Mouse (Mus musculus): Measurements from ENCODE around the gene Zfp592. TPM values are rescaled to one million over a fixed set of nuclear protein-coding genes. Genes with fewer than 3 reads are reported as not detected.

Zfp592 gene
- total and polyA plus RNA-seq, 3 experiments, result 11.0 to 17.1 (median 16.1) TPM

DNA sequence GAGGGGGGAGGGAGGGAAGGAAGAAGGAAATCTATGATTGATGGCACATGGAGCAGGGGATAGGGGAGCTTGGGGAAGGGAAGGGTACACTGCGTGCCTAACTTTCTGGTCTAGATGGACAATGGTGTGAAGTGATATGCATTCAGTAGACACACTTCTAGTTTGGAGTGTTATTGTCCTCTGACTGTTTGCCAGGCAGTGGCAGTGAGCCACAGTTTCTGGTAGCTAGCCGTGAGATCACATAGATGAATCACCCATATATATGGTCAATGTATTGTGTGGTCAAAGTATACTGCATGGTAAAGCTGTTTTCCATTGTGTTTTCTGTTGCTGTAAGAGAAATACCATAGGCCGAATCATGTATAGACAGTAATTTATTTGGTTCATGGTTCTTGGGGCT, 18.1 kb downstream of the Zfp592 start:
- no peak for DNase-seq
- Histone ChIP-seq H3K4me1 (ENCODE audit: control insufficient read depth, insufficient read depth, low read length) (peaks cover 4% of the 10 kb centered on the region), H3K9ac (ENCODE audit: low read depth, low read length) (no peak overlapping the region), H3K27ac (no peak overlapping the region), H3K4me3 (no peak overlapping the region), H3K36me3 (ENCODE audit: control insufficient read depth, insufficient read depth, low read length) (peaks cover 10% of the 10 kb centered on the region), H3K79me2 (replicated peaks; ENCODE audit: control insufficient read depth, insufficient read depth, low read length) (peaks cover 2% of the 10 kb centered on the region; the same call in 1 of the 2 replicates), H3K27me3 (ENCODE audit: control insufficient read depth, insufficient read depth, low read length) (no peaks in the 10 kb centered on the region)
- WGBS, result 81% methylated on average over 3 of the region's 3 CpGs
- TF ChIP-seq EP300 (IDR thresholded peaks at IDR 0.05; ENCODE audit: insufficient read depth, low read depth, low read length), result no peak
- TF ChIP-seq CTCF (IDR thresholded peaks at IDR 0.05), result no peak
- TF ChIP-seq POLR2A (IDR thresholded peaks at IDR 0.05; ENCODE audit: insufficient read depth, low read depth, low read length), result no peak
- intact Hi-C loops (cut with DNase I), result no loop called here

- intact Hi-C loops (cut with DNase I), result no loop called here
- TF ChIP-seq CTCF (IDR thresholded peaks at IDR 0.05), result no peak
- TF ChIP-seq EP300 (IDR thresholded peaks at IDR 0.05; ENCODE audit: insufficient read depth, low read depth, low read length), result no peak
- no peak overlapping the region for H3K27ac ChIP-seq
- no peaks in the 10 kb centered on the region for H3K36me3 ChIP-seq (ENCODE audit: control insufficient read depth, insufficient read depth, low read length)
- H3K79me2 ChIP-seq (replicated peaks; ENCODE audit: control insufficient read depth, insufficient read depth, low read length), result peaks cover 5% of the 10 kb centered on the region; the same call in 1 of the 2 replicates
- WGBS, result 79% methylated on average over 11 of the region's 11 CpGs
- peaks cover 1% of the 10 kb centered on the region; the same call in 1 of the 2 replicates for H3K4me1 ChIP-seq (ENCODE audit: control insufficient read depth, insufficient read depth, low read length)
- H3K4me3 ChIP-seq, result no peak overlapping the region
- no peak overlapping the region for H3K9ac ChIP-seq (ENCODE audit: low read depth, low read length)
- H3K27me3 ChIP-seq (ENCODE audit: control insufficient read depth, insufficient read depth, low read length), result no peaks in the 10 kb centered on the region
- DNase-seq, result no peak
Observed at GRCm38 (mm10) chr7:81020307-81020706, 26.8 kb downstream of the Zfp592 start.

DNA sequence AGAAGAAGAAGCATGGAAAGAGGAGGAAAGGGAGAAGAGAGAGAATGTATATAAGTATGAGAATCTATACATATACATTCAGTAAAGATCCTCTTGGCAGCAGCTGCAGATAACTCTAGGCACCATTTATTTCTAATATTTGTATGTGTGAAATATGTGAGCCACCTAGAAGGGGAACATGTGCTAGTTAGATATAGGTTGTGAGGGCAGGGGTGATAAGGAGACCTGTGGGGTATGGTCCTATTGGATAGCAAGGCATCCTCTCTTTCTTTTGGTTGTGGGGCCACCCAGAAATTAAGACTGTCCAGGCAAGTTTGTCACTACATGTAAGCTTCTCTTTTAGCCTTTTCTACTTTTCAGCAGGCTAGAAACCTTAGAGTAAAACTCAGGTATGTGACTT, 29.2 kb downstream of the Zfp592 start:
- DNase-seq, result no peak
- TF ChIP-seq CTCF (IDR thresholded peaks at IDR 0.05) (no peak), POLR2A (IDR thresholded peaks at IDR 0.05; ENCODE audit: insufficient read depth, low read depth, low read length) (no peak), EP300 (IDR thresholded peaks at IDR 0.05; ENCODE audit: insufficient read depth, low read depth, low read length) (no peak)
- Histone ChIP-seq H3K4me3 (no peak overlapping the region), H3K27ac (no peak overlapping the region), H3K9ac (ENCODE audit: low read depth, low read length) (no peak overlapping the region), H3K36me3 (ENCODE audit: control insufficient read depth, insufficient read depth, low read length) (peaks cover 5% of the 10 kb centered on the region), H3K27me3 (ENCODE audit: control insufficient read depth, insufficient read depth, low read length) (no peaks in the 10 kb centered on the region), H3K79me2 (replicated peaks; ENCODE audit: control insufficient read depth, insufficient read depth, low read length) (peaks cover 5% of the 10 kb centered on the region; the same call in 1 of the 2 replicates), H3K4me1 (ENCODE audit: control insufficient read depth, insufficient read depth, low read length) (0 out of 2 replicates have a peak, but pooled peaks cover 1% of the 10 kb centered on the region)
- intact Hi-C loops (cut with DNase I), result no loop called here

DNA sequence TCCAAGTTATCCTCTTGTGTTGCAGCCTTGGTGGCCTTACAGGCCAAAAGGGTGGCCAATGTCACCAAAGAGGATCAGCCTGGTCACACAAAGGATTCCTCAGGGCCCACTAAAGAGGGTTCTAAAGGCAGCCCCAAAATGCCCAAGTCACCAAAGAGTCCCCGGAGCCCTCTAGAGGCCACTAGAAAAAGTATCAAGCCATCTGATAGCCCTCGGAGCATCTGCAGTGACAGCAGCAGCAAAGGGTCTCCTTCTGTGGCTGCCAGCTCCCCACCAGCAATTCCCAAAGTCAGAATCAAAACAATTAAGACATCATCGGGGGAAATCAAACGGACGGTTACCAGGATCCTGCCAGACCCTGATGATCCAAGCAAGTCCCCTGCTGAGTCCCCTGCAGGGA, 30.6 kb downstream of the Zfp592 start:
- Histone ChIP-seq H3K4me3 (no peak overlapping the region), H3K9ac (ENCODE audit: low read depth, low read length) (no peak overlapping the region), H3K36me3 (ENCODE audit: control insufficient read depth, insufficient read depth, low read length) (peaks cover 5% of the 10 kb centered on the region), H3K79me2 (replicated peaks; ENCODE audit: control insufficient read depth, insufficient read depth, low read length) (peaks cover 4% of the 10 kb centered on the region; the same call in 1 of the 2 replicates), H3K27ac (no peak overlapping the region), H3K27me3 (ENCODE audit: control insufficient read depth, insufficient read depth, low read length) (no peaks in the 10 kb centered on the region), H3K4me1 (ENCODE audit: control insufficient read depth, insufficient read depth, low read length) (0 out of 2 replicates have a peak, but pooled peaks cover 1% of the 10 kb centered on the region)
- DNase-seq, result no peak
- 67% methylated on average over 5 of the region's 5 CpGs for WGBS
- TF ChIP-seq EP300 (IDR thresholded peaks at IDR 0.05; ENCODE audit: insufficient read depth, low read depth, low read length) (no peak), CTCF (IDR thresholded peaks at IDR 0.05) (peak; percentile 60)
- intact Hi-C loops (cut with DNase I), result no loop called here

GRCm38 (mm10) chr7:81024651-81025050, 31.2 kb downstream of the Zfp592 start:
- H3K4me3 ChIP-seq, result no peak overlapping the region
- WGBS, result 96% methylated on average over 9 of the region's 9 CpGs
- intact Hi-C loops (cut with DNase I), result loop anchor here (5.0 kb wide), 1 partner anchor 137 kb away; no protein-coding TSS in a partner anchor
- H3K4me1 ChIP-seq (ENCODE audit: control insufficient read depth, insufficient read depth, low read length), result 0 out of 2 replicates have a peak, but pooled peaks cover 1% of the 10 kb centered on the region
- peaks cover 5% of the 10 kb centered on the region for H3K36me3 ChIP-seq (ENCODE audit: control insufficient read depth, insufficient read depth, low read length)
- no peak for TF ChIP-seq EP300 (IDR thresholded peaks at IDR 0.05; ENCODE audit: insufficient read depth, low read depth, low read length)
- no peak for TF ChIP-seq POLR2A (IDR thresholded peaks at IDR 0.05; ENCODE audit: insufficient read depth, low read depth, low read length)
- TF ChIP-seq CTCF (IDR thresholded peaks at IDR 0.05), result no peak
- no peak overlapping the region for H3K9ac ChIP-seq (ENCODE audit: low read depth, low read length)
- peaks cover 4% of the 10 kb centered on the region; the same call in 1 of the 2 replicates for H3K79me2 ChIP-seq (replicated peaks; ENCODE audit: control insufficient read depth, insufficient read depth, low read length)
- no peaks in the 10 kb centered on the region for H3K27me3 ChIP-seq (ENCODE audit: control insufficient read depth, insufficient read depth, low read length)
- DNase-seq, result no peak
- H3K27ac ChIP-seq, result no peak overlapping the region

DNA sequence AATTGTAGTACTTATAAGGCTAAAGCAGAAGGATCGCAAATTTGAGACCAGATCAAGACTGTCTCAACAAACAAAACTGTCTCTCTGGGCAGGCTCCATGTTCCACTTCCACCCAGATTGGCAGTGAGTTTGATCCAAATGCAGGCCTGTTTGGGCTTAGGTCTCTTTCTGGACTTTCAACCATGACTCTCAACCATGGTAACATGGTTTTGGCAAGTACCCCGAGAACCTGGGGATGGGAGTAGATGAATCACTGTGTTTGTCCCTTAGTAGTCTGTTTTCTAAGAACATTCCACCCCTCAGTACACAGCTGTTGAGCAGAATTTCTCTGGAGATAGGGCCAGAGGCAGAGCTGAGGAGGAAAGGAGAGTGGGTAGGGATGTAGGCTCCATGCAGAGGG, 32.3 kb downstream of the Zfp592 start:
- 82% methylated on average over 2 of the region's 2 CpGs for WGBS
- H3K27me3 ChIP-seq (ENCODE audit: control insufficient read depth, insufficient read depth, low read length), result no peaks in the 10 kb centered on the region
- no peak for DNase-seq
- H3K9ac ChIP-seq (ENCODE audit: low read depth, low read length), result no peak overlapping the region
- intact Hi-C loops (cut with DNase I), result loop anchor here (5.0 kb wide), 1 partner anchor 138 kb away; no protein-coding TSS in a partner anchor
- peaks cover 8% of the 10 kb centered on the region for H3K36me3 ChIP-seq (ENCODE audit: control insufficient read depth, insufficient read depth, low read length)
- H3K79me2 ChIP-seq (replicated peaks; ENCODE audit: control insufficient read depth, insufficient read depth, low read length), result peaks cover 4% of the 10 kb centered on the region; the same call in 1 of the 2 replicates
- H3K4me3 ChIP-seq, result no peak overlapping the region
- H3K27ac ChIP-seq, result no peak overlapping the region
- 0 out of 2 replicates have a peak, but pooled peaks cover 1% of the 10 kb centered on the region for H3K4me1 ChIP-seq (ENCODE audit: control insufficient read depth, insufficient read depth, low read length)
- TF ChIP-seq EP300 (IDR thresholded peaks at IDR 0.05; ENCODE audit: insufficient read depth, low read depth, low read length) (no peak), POLR2A (IDR thresholded peaks at IDR 0.05; ENCODE audit: insufficient read depth, low read depth, low read length) (no peak), CTCF (IDR thresholded peaks at IDR 0.05) (no peak)

All from heart, adult 2 months (tissue).